ENCODE assay signal across 10 mouse cellular contexts in genomic region chr4:152332952-152333351, GRCm38 (mm10). TPM values are rescaled to one million over a fixed set of nuclear protein-coding genes. Genes with fewer than 3 reads are reported as not detected.
A peak's percentile ranks its signal among the peaks of the same experiment; 100 is the strongest.
DNase-seq lines count a peak whose midpoint lies in the region; ATAC-seq and TF ChIP-seq lines count a peak whose summit lies in the region.
"Had no signal": no experiment of that assay in that cellular context is flagged by ENCODE, and none has a peak within 500 bp of the region (broad histone marks: within the 10 kb centered on the region; RNA-seq: fewer than 3 reads in every experiment).

No protein-coding gene starts in this region.

- H3K36me3 ChIP-seq in heart, adult 2 months (ENCODE audit: control insufficient read depth, insufficient read depth, low read length): no peaks in the 10 kb centered on the region
- peaks cover 77% of the 10 kb centered on the region for H3K36me3 ChIP-seq in lung, embryonic 14.5 days (ENCODE audit: insufficient read depth)

- H3K27ac ChIP-seq in cortical plate, adult 2 months (ENCODE audit: insufficient read depth, low read length): no peak overlapping the region
- no peak overlapping the region for H3K27ac ChIP-seq in heart, adult 2 months
- H3K27ac ChIP-seq in lung, embryonic 14.5 days (ENCODE audit: low read depth): no peak overlapping the region
- no peak overlapping the region for H3K27ac ChIP-seq in olfactory bulb, adult 2 months (ENCODE audit: insufficient read depth, low read depth, low read length)
- H3K27ac ChIP-seq: embryonic facial prominence, embryonic 13.5 days had no signal

- H3K4me3 ChIP-seq in cortical plate, adult 2 months (ENCODE audit: insufficient read depth, low read length): no peak overlapping the region
- H3K4me3 ChIP-seq in heart, adult 2 months: no peak overlapping the region
- no peak overlapping the region for H3K4me3 ChIP-seq in lung, embryonic 14.5 days (ENCODE audit: low read depth, low read length)
- no peak overlapping the region for H3K4me3 ChIP-seq in olfactory bulb, adult 2 months (ENCODE audit: insufficient read depth, low read depth, low read length)
- H3K4me3 ChIP-seq: embryonic facial prominence, embryonic 13.5 days; myocyte had no signal

- 16% methylated on average over 2 of the region's 2 CpGs for WGBS in heart, adult 2 months
- 32% methylated on average over 2 of the region's 2 CpGs for WGBS in lung, embryonic 14.5 days
- 3% methylated on average over 2 of the region's 2 CpGs for WGBS in olfactory bulb, adult 2 months

- no peaks in the 10 kb centered on the region for H3K79me2 ChIP-seq in heart, adult 2 months (replicated peaks; ENCODE audit: control insufficient read depth, insufficient read depth, low read length)

- intact Hi-C loops in heart, adult 2 months (cut with DNase I): loop anchor here (1.0 to 5.0 kb wide), 3 partner anchors 36 to 158 kb away; partner anchors contain the start of gene Icmt

- peak; percentile 45 to 66 for DNase-seq in urinary bladder, adult 18-20 months (ENCODE audit: low spot score in 2 of 2)
- DNase-seq in urinary bladder, postnatal 10 days (ENCODE audit: low spot score): no peak
- DNase-seq in heart, adult 2 months: peak; percentile 59 to 77
- DNase-seq in kidney, adult 9 months: peak; percentile 64
- DNase-seq in lung, embryonic 14.5 days: peak; percentile 88
- peak; percentile 60 for DNase-seq in urinary bladder, postnatal 25 days (ENCODE audit: low spot score)

- no peaks in the 10 kb centered on the region for H3K4me1 ChIP-seq in cortical plate, adult 2 months (ENCODE audit: control insufficient read depth, insufficient read depth, low read length)
- no peaks in the 10 kb centered on the region; the same call in 1 of the 2 replicates for H3K4me1 ChIP-seq in heart, adult 2 months (ENCODE audit: control insufficient read depth, insufficient read depth, low read length)
- H3K4me1 ChIP-seq in lung, embryonic 14.5 days (ENCODE audit: insufficient read depth): no peaks in the 10 kb centered on the region
- H3K4me1 ChIP-seq in olfactory bulb, adult 2 months (ENCODE audit: control insufficient read depth, insufficient read depth, low read length): no peaks in the 10 kb centered on the region

- 0 out of 2 replicates have a peak, but pooled peaks have one; percentile 70 for TF ChIP-seq EP300 in heart, adult 2 months (IDR thresholded peaks at IDR 0.05; ENCODE audit: insufficient read depth, low read depth, low read length)

- no peaks in the 10 kb centered on the region for H3K9me3 ChIP-seq in lung, embryonic 14.5 days (ENCODE audit: low read depth, low read length)
- H3K9me3 ChIP-seq: embryonic facial prominence, embryonic 13.5 days had no signal

- peak; percentile 42 for ATAC-seq in lung, embryonic 14.5 days (ENCODE audit: insufficient read depth)

- TF ChIP-seq CTCF in cortical plate, adult 2 months (IDR thresholded peaks at IDR 0.05; ENCODE audit: extremely low read depth, insufficient read depth, low read length): peak; percentile 100
- peak; percentile 98 for TF ChIP-seq CTCF in heart, adult 2 months (IDR thresholded peaks at IDR 0.05)
- TF ChIP-seq CTCF in lung, embryonic 14.5 days (IDR thresholded peaks at IDR 0.05; ENCODE audit: low read depth): peak; percentile 98
- peak; percentile 99 for TF ChIP-seq CTCF in olfactory bulb, adult 2 months (IDR thresholded peaks at IDR 0.05; ENCODE audit: insufficient read depth, low read depth, low read length)

- no peak overlapping the region for H3K4me2 ChIP-seq in lung, embryonic 14.5 days
- H3K4me2 ChIP-seq: embryonic facial prominence, embryonic 13.5 days had no signal

- no peak for TF ChIP-seq POLR2A in cortical plate, adult 2 months (IDR thresholded peaks at IDR 0.05; ENCODE audit: extremely low read depth, insufficient read depth, low read length)
- no peak for TF ChIP-seq POLR2A in heart, adult 2 months (IDR thresholded peaks at IDR 0.05; ENCODE audit: insufficient read depth, low read depth, low read length)
- no peak for TF ChIP-seq POLR2A in olfactory bulb, adult 2 months (IDR thresholded peaks at IDR 0.05; ENCODE audit: insufficient read depth, low read depth, low read length)

- H3K27me3 ChIP-seq in heart, adult 2 months (ENCODE audit: control insufficient read depth, insufficient read depth, low read length): no peaks in the 10 kb centered on the region
- peaks cover 14% of the 10 kb centered on the region for H3K27me3 ChIP-seq in lung, embryonic 14.5 days (ENCODE audit: insufficient read depth, low read length)

- H3K9ac ChIP-seq in heart, adult 2 months (ENCODE audit: low read depth, low read length): no peak overlapping the region
- H3K9ac ChIP-seq in lung, embryonic 14.5 days: no peak overlapping the region
- H3K9ac ChIP-seq: embryonic facial prominence, embryonic 13.5 days had no signal

RNA-seq across cellular contexts. Expression of gene Chd5, which starts 5.5 kb away (rescaled TPM):
- polyA plus RNA-seq in cortical plate, adult 2 months (2012; rRNA removed): 67.5 and 75.5 TPM in 2 replicates
- total RNA-seq in heart, adult 2 months (2021): under 1 TPM; 0.13 to 0.48 TPM
- 0.18 and 0.29 TPM in 2 replicates for polyA plus RNA-seq in heart, adult 2 months (2012; rRNA removed)
- polyA plus RNA-seq in lung, embryonic 14.5 days (2014; fragmentation: Nextera tagmentation; extraction: Ambion mirVana): 0.03 and 0.07 TPM in 2 replicates
- polyA plus RNA-seq in olfactory bulb, adult 2 months (2012; ENCODE audit: insufficient read depth, insufficient read length, low replicate concordance, missing spikeins): 36.3 TPM in 1 of 2 replicates, not detected in the other

RNA-seq across cellular contexts. Expression of gene Rpl22, which starts 7.4 kb away (rescaled TPM):
- polyA plus RNA-seq in cortical plate, adult 2 months (2012; rRNA removed): 201 and 216 TPM in 2 replicates
- total RNA-seq in heart, adult 2 months (2021): 100 to 1,000 TPM; 242 to 276 TPM
- polyA plus RNA-seq in heart, adult 2 months (2012; rRNA removed): 40.9 and 76.8 TPM in 2 replicates
- 428 and 464 TPM in 2 replicates for polyA plus RNA-seq in lung, embryonic 14.5 days (2014; fragmentation: Nextera tagmentation; extraction: Ambion mirVana)
- polyA plus RNA-seq in olfactory bulb, adult 2 months (2012; ENCODE audit: insufficient read depth, insufficient read length, low replicate concordance, missing spikeins): not detected in 2 replicates

RNA-seq across cellular contexts. Expression of gene Rnf207, which starts 14.2 kb away (rescaled TPM):
- polyA plus RNA-seq in cortical plate, adult 2 months (2012; rRNA removed): 22.2 and 25.0 TPM in 2 replicates
- 10 to 100 TPM; 34.5 to 47.7 TPM for total RNA-seq in heart, adult 2 months (2021)
- polyA plus RNA-seq in heart, adult 2 months (2012; rRNA removed): 155 and 167 TPM in 2 replicates
- 0.36 and 0.65 TPM in 2 replicates for polyA plus RNA-seq in lung, embryonic 14.5 days (2014; fragmentation: Nextera tagmentation; extraction: Ambion mirVana)
- not detected in 2 replicates for polyA plus RNA-seq in olfactory bulb, adult 2 months (2012; ENCODE audit: insufficient read depth, insufficient read length, low replicate concordance, missing spikeins)

RNA-seq across cellular contexts. Expression of gene Icmt, which starts 35.9 kb away (rescaled TPM):
- 32.9 and 35.2 TPM in 2 replicates for polyA plus RNA-seq in cortical plate, adult 2 months (2012; rRNA removed)
- total RNA-seq in heart, adult 2 months (2021): 10 to 100 TPM; 26.4 to 28.2 TPM
- polyA plus RNA-seq in heart, adult 2 months (2012; rRNA removed): 17.7 and 27.2 TPM in 2 replicates
- 31.2 and 31.8 TPM in 2 replicates for polyA plus RNA-seq in lung, embryonic 14.5 days (2014; fragmentation: Nextera tagmentation; extraction: Ambion mirVana)
- polyA plus RNA-seq in olfactory bulb, adult 2 months (2012; ENCODE audit: insufficient read depth, insufficient read length, low replicate concordance, missing spikeins): not detected in 2 replicates

RNA-seq across cellular contexts. Expression of gene Hes3, which starts 41.5 kb away (rescaled TPM):
- polyA plus RNA-seq in cortical plate, adult 2 months (2012; rRNA removed): 1.1 and 1.2 TPM in 2 replicates
- total RNA-seq in heart, adult 2 months (2021): not detected
- polyA plus RNA-seq in heart, adult 2 months (2012; rRNA removed): not detected in 2 replicates
- not detected in 2 replicates for polyA plus RNA-seq in lung, embryonic 14.5 days (2014; fragmentation: Nextera tagmentation; extraction: Ambion mirVana)
- not detected in 2 replicates for polyA plus RNA-seq in olfactory bulb, adult 2 months (2012; ENCODE audit: insufficient read depth, insufficient read length, low replicate concordance, missing spikeins)
- polyA plus RNA-seq: embryonic facial prominence, embryonic 13.5 days had no signal

Comparison
In these comparisons a context has a peak if more than half of its experiments do, and no peak if none do; other contexts are left out.
1. RNA of gene Chd5, which starts 5.5 kb away (polyA plus RNA-seq): 67.5 to 75.5 TPM in cortical plate, adult 2 months and 36.3 TPM in olfactory bulb, adult 2 months; 0.18 to 0.29 TPM in heart, adult 2 months and 0.03 to 0.07 TPM in lung, embryonic 14.5 days; every median in the first group is over 10 times any median in the second.
2. RNA of gene Rnf207, which starts 14.2 kb away (polyA plus RNA-seq): 155 to 167 TPM in heart, adult 2 months and 22.2 to 25.0 TPM in cortical plate, adult 2 months; 0.36 to 0.65 TPM in lung, embryonic 14.5 days and not detected in olfactory bulb, adult 2 months; every median in the first group is over 10 times any median in the second.
3. Peak in every context shown above with its lines, with median percentiles within 50 percentile points of each other: CTCF ChIP-seq.